Mouse (Mus musculus): ENCODE measurements at regions not wholly inside any gene's neighbourhood (a gene's known extent, or its start where the extent isn't known, plus 50 kb on each side); places are given as distances from the start of the nearest gene placed in this dataset.

DNA sequence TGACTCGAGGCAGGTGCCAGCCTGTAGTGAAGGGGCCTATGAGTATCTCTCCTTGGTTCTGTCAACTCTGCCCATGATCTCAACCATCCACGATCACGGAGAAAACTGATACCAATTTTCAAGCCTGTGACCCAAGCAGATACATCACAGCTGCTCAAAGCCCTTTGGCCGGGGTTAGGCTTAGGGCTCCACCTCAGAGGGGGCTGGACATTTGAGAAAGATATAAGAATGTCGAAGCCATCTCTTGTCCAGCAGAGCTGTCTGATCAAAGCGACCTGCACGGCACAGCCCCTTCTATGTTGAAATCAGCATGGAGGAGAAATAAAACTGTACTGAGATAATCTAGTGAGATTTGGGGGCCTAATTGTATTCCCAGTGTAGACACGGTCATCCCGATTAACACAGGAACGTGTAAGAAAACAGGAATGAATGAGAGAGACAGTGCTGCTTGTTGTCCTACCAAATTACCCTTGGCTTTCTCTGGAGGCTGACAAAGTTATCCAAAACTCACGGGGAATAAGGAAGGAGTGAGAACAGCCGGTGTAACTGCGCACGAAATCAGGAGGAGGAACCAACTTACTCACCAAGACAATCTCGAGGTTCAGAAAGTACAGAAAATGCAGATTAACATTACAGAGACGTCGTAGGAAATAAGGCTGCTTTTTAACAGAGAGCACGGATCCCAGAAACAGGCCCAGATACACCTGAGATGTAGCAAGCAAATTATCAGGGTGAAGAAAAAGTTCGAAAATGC lies 212.7 kb upstream of the Amigo2 start:
- no peak for DNase-seq (ENCODE audit: low spot score)

DNA sequence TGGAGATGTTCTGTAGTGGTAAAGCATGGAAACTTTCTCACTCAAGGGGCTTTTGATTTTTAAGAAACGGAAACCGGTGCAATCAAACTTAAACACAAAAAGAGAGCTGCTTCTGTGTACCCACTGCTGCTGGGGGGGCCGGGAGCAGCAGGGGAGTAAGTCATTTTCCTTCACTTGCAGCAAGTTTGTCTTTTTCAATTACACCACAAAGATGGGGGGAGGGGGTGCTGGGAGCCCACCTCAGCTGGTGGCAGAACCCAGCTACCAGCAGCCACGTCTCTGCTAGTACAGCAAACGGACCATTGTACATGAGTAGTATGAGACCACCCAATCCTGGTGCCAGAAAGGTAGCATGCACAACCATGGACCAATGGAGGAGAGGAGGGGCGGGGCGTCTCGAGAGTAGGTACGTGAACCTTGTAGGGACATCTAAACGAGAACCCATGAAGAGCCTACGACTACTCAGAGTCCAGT lies 211.7 kb upstream of the Amigo2 start:
- no peak for DNase-seq (ENCODE audit: low spot score)

DNA sequence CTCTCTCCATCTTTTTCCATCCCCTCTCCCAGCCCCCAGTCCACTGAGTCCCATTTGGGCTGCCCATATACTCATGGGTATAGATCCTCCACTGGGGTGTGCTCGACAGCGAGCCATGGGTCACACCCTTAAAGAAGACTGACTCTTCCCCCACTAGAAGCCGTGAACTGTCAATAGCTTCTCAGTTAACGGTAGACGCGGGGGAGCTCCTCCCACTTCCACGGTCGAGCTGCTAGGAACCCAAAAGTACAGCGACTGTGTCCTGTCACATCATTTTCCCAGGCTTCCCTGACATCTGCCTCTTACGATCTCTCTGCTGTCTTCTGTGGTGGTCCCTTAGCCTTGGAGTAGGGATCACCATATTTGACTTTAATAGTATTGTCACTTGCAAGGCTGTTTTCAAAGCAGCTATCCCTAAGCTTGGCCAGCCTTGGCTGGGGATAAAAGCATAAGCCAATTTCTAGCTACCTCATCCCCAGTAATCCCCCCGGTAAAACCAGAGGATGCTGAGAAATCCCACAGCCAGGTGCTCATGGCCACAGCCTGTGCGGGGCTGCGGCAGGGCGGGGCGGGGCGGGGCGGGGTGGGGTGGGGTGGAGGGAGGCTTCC lies 211.2 kb upstream of the Amigo2 start:
- DNase-seq (ENCODE audit: low spot score): no peak

DNA sequence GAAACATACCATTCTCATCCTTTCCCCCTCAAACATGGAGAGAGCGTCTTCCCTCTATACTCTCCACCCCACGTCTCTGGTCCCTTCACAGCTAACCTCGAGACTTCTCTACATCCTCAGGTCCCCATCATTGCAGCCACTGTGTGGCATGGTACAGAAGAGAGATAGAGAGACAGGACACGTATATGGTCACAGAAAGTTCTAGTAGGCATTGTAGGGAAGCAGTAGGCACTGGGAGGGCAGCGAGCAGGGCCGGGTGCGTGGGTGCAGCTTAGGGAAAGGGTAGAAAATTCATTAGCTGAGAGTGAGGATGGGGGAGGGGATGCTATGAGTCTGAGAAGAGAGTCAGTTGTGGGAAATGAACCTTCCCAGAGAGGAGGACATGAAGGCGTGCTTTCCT lies 210.4 kb upstream of the Amigo2 start:
- DNase-seq (ENCODE audit: low spot score): no peak

- DNase-seq (ENCODE audit: low spot score): no peak
These were observed 209.9 kb upstream of the Amigo2 start for GRCm38 (mm10) chr15:97456991-97457390.

DNA sequence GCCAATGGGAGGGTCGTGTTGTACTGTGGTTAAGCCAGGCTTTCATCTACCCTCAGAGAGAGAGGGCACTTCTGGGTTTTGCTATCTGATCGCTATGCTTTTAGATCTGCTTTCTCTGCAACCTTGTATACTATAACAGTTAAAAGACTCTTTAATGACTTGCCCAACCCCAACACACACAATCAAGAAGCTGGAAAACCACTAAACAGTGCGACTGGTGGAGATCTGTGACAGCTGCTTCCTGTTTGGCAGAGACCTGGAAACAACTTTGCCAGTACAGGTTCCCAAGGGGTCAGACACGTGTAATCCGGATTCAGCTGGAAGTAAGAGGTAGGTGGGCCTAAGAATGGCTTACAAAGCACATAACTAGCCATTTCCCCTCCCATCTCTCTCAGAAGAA lies 208.6 kb upstream of the Amigo2 start:
- no peak for DNase-seq (ENCODE audit: low spot score)

GRCm38 (mm10) chr15:97449724-97450123 lies 202.6 kb upstream of the Amigo2 start:
- DNase-seq (ENCODE audit: low spot score): no peak

GRCm38 (mm10) chr15:97449001-97449400 lies 201.9 kb upstream of the Amigo2 start:
- DNase-seq (ENCODE audit: low spot score): no peak

- no peak for DNase-seq (ENCODE audit: low spot score)
These were observed 201.3 kb upstream of the Amigo2 start for GRCm38 (mm10) chr15:97448243-97448880.

- no peak for DNase-seq (ENCODE audit: low spot score)
These were observed 199.1 kb upstream of the Amigo2 start for GRCm38 (mm10) chr15:97446181-97446580.

DNA sequence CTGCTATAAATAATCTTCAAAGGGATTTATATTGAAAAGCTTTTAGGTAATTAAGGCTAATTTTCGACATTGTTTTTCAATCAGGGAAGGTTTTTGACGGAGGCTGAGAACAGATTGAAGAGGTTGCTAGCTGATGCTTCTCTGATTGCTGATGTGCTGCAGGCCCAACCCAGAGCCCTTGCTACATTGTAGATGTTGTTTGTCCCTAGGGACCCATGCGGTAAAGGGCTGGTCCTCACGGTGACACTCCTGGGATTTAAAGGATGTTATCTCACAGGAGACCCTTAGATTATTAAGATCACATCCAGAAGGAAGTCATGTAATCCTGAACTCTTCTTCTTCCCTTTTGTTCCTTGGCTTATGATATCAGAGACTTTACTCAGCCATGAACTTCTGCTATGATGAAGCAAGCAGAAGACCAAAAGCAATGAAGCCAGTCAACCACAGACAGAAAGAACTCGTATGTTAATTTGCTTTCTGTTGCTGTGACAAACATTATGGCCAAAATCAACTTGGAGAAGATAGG lies 191.2 kb upstream of the Amigo2 start:
- DNase-seq (ENCODE audit: low spot score): no peak

Measured in urinary bladder, postnatal 10 days (tissue).